Mouse (Mus musculus) embryonic facial prominence, embryonic 13.5 days (tissue): ENCODE measurements at regions not wholly inside any gene's neighbourhood (a gene's known extent, or its start where the extent isn't known, plus 50 kb on each side); places are given as distances from the start of the nearest gene placed in this dataset.

Experiments
- ATAC-seq: fragments of 200-750 bp; cut with Nextera tagmentation; 2 replicates; pipeline ENCODE4 v1.8.0; 2017; ENCODE audit warnings: low read depth; ENCODE audit not compliant: insufficient number of reproducible peaks, insufficient read depth, low FRiP score, low TSS enrichment
- H3K27ac ChIP-seq: fragments of 300-500 bp; sonication (generic); 2 replicates; pipeline ENCODE4 v1.5.1; 2015; ENCODE audit warnings: moderate library complexity, mild to moderate bottlenecking, inconsistent platforms
- H3K27me3 ChIP-seq: fragments of 300-500 bp; sonication (generic); 2 replicates; pipeline ENCODE4 v1.6.1; 2015; ENCODE audit warnings: mild to moderate bottlenecking, inconsistent platforms
- H3K36me3 ChIP-seq: fragments of 300-500 bp; sonication (generic); 2 replicates; pipeline ENCODE4 v1.6.1; 2015; ENCODE audit warnings: mild to moderate bottlenecking, inconsistent platforms
- H3K4me1 ChIP-seq: fragments of 300-500 bp; sonication (generic); 2 replicates; pipeline ENCODE4 v1.6.1; 2015; ENCODE audit warnings: inconsistent platforms
- H3K4me2 ChIP-seq: fragments of 300-500 bp; sonication (generic); 2 replicates; pipeline ENCODE4 v1.6.1; 2015; ENCODE audit warnings: moderate library complexity, mild to moderate bottlenecking, inconsistent platforms
- H3K4me3 ChIP-seq: fragments of 300-500 bp; sonication (generic); 2 replicates; pipeline ENCODE4 v1.5.1; 2015; ENCODE audit warnings: mild to moderate bottlenecking, inconsistent platforms
- H3K9ac ChIP-seq: fragments of 300-500 bp; sonication (generic); 2 replicates; pipeline ENCODE4 v1.6.1; 2015; ENCODE audit warnings: mild to moderate bottlenecking, inconsistent platforms
- H3K9me3 ChIP-seq: fragments of 300-500 bp; sonication (generic); 2 replicates; pipeline ENCODE4 v1.6.1; 2016; ENCODE audit warnings: inconsistent platforms
- whole genome bisulfite sequencing: fragments of 180-500 bp; shearing (Covaris S2); methylation state at CpG from one replicate; pipeline ENCODE4 v1.1.7; 2015; ENCODE audit warnings: mixed read lengths; 5-methylcytosine and 5-hydroxymethylcytosine counted together

DNA sequence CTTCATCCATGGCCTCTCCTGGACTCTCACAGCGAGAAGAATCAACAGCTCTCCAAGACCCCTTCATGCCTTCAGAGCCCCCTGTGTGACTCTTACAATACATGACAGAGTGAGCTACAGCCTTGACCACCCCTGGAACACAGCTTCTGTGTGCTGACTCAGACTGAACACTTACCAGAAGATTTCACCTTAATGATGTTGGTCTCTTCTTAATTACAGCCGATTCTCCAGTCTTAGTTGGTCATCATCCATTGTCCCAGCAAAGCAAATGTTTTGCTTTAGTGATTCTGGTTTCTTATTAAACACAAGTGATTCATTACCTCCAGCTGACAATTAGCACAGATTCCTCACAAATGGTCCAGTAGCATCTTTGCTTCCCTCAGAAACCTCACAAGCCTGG is 134.0 kb upstream of the Inhba start:
- ATAC-seq: no peak
- Histone ChIP-seq H3K4me3 (no peak overlapping the region), H3K4me1 (no peaks in the 10 kb centered on the region), H3K27ac (no peak overlapping the region), H3K9ac (no peak overlapping the region), H3K9me3 (no peaks in the 10 kb centered on the region), H3K36me3 (no peaks in the 10 kb centered on the region), H3K27me3 (no peaks in the 10 kb centered on the region), H3K4me2 (no peak overlapping the region)
- WGBS: 92% methylated on average over 2 of the region's 2 CpGs

DNA sequence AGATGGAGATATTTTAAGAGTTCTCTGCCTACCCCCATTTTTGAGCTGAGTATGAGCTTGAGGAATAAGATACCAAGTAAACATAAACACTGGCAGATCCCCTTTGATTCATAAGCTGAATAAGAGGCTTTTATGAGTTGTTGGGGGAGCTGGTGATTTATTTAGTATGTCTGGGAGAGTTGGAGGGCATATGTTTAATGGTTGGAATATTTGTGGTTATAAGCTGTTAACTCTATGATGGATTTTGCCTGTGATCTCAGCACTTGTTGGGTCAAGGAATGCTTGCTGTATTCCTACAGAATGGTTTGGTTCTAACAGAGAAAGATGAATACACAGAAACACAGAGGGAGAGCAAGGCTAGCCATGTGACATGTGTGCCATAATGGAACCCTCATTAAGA is 132.1 kb upstream of the Inhba start:
- Histone ChIP-seq H3K36me3 (no peaks in the 10 kb centered on the region), H3K4me1 (no peaks in the 10 kb centered on the region), H3K27me3 (no peaks in the 10 kb centered on the region), H3K27ac (no peak overlapping the region), H3K4me2 (no peak overlapping the region), H3K9me3 (no peaks in the 10 kb centered on the region), H3K9ac (no peak overlapping the region), H3K4me3 (no peak overlapping the region)
- ATAC-seq: no peak

DNA sequence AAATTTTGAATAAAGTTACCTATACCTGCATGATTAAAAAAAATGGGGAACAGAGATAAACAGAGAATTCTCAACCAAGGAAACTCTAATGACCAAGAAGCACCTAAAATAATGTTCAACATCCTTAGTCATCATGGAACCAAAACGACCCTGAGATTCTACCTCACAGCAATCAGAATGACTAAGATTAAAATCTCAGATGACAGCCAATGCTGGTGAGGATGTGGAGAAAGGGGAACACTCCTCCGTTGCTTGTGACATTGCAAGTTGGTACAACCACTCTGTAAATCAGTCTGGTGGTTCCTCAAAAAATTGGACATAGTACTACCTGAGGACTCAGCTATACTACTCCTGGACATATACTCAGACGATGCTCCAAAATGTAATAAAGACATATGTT is 120.9 kb upstream of the Inhba start:
- Histone ChIP-seq H3K27me3 (no peaks in the 10 kb centered on the region), H3K4me1 (no peaks in the 10 kb centered on the region), H3K36me3 (no peaks in the 10 kb centered on the region), H3K4me3 (no peak overlapping the region), H3K9me3 (no peaks in the 10 kb centered on the region), H3K27ac (no peak overlapping the region), H3K4me2 (no peak overlapping the region), H3K9ac (no peak overlapping the region)
- WGBS: 82% methylated on average over 3 of the region's 3 CpGs
- ATAC-seq: no peak

DNA sequence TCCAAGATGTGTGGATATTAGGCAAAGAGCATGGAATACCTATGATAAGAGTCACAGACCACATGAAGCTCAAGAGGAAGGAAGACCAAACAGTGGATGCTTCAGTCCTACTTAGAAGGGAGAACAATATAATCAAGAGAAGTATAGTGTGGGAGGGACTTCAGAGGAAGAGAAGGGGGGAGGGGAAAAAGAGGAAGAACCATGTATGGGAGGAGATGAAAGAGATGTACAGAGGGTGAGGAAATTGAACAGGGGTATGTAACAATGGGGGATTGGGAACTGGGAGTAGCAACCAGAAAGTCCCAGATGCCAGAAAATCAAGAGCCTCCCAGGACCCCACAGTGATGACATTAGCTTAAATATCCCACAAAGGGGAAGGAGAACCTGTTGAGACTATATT is 120.2 kb upstream of the Inhba start:
- Histone ChIP-seq H3K36me3 (no peaks in the 10 kb centered on the region), H3K4me2 (no peak overlapping the region), H3K4me3 (no peak overlapping the region), H3K27ac (no peak overlapping the region), H3K27me3 (no peaks in the 10 kb centered on the region), H3K9ac (no peak overlapping the region), H3K4me1 (no peaks in the 10 kb centered on the region), H3K9me3 (no peaks in the 10 kb centered on the region)
- ATAC-seq: no peak

DNA sequence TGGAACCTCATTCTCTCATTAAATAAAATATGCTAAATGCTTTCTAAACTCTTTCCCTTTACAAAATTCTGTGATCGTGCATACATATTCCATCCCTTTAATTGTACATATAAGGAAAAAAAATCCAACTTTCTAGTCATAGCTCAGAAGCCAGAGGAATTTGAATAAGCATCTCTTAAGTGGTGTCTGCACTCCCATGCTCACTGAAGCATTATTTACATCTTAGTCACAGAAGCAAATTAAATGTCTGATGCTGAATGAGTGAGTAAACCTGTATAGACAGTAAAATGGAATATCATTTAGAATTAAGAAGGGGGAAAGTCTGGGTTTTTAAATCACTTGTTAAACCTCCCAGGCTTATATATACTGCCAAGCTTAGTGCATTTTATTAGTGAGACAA is 113.5 kb upstream of the Inhba start:
- Histone ChIP-seq H3K4me2 (no peak overlapping the region), H3K36me3 (no peaks in the 10 kb centered on the region), H3K9me3 (no peaks in the 10 kb centered on the region), H3K27ac (no peak overlapping the region), H3K4me1 (no peaks in the 10 kb centered on the region), H3K4me3 (no peak overlapping the region), H3K9ac (no peak overlapping the region), H3K27me3 (no peaks in the 10 kb centered on the region)
- WGBS: 87% methylated on average over 1 of the region's 1 CpGs
- no peak for ATAC-seq

DNA sequence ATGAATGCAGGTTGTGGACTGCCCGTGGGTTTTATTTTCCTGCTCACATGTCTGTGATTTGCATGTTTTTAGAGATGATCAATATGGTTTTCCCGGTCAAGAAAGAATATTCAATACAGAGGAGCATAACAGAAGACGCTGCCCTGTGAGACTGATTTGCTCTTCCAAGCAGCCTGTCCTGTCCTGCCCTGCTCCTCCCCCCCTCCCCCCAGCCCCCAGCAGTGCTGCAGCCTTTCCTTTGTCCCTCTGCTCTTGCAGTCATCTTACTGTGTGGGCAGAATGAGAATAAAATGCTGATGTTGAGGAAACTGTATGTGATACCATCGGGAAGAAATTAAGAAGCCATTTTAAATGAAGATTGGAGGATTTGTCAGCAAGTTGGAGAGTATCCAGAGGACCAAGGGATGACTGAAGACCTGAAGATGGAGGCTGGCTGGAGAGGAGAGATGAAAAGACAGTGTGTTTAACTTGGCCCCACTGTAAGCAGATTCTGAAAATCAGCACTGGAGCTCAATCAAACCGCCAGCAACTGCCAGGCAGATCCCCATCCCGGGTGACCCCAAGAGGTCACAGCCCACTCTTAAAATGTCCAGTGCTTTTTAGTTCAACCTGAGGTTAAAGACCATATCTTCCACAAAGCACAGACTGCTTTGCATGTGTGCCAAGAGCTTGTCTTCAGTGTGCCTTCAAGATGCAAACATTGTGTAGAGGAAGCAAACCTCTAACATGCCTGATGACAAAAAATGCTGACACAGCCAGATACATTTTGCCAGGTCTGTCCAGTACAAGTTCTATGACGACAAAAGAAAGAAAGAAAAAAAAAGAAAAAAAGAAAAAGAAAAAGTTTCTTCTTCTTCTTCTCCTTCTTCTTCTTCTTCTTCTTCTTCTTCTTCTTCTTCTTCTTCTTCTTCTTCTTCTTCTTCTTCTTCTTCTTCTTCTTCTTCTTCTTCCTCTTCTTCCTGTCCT is 109.7 kb upstream of the Inhba start:
- no peak overlapping the region for H3K4me3 ChIP-seq
- H3K27ac ChIP-seq: no peak overlapping the region
- no peak for ATAC-seq
- no peak overlapping the region for H3K9ac ChIP-seq
- H3K36me3 ChIP-seq: no peaks in the 10 kb centered on the region
- 37% methylated on average over 7 of the region's 7 CpGs for WGBS
- H3K9me3 ChIP-seq: no peaks in the 10 kb centered on the region
- H3K4me1 ChIP-seq: no peaks in the 10 kb centered on the region
- H3K27me3 ChIP-seq: no peaks in the 10 kb centered on the region
- H3K4me2 ChIP-seq: no peak overlapping the region

DNA sequence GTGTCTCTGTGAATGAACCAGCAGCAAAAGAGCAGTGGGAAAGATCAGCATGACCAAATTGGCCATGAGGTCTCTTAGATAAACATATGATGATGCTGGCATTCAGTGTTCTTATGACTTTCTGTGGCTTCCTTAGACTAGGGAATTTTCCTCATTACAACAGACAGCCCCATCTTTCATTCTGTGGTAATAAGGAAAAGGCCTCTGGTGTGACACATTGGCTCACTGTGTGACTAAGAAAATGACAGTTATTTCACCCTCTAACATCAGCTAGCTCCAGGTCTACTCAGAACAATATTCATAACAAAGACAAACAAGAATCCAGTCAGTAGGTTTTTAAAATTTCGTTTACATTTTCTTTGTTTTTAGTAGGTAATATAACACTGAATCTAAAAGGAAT is 103.8 kb upstream of the Inhba start:
- Histone ChIP-seq H3K4me1 (no peaks in the 10 kb centered on the region), H3K27me3 (no peaks in the 10 kb centered on the region), H3K9me3 (no peaks in the 10 kb centered on the region), H3K27ac (no peak overlapping the region), H3K4me2 (no peak overlapping the region), H3K9ac (no peak overlapping the region), H3K36me3 (no peaks in the 10 kb centered on the region), H3K4me3 (no peak overlapping the region)
- ATAC-seq: no peak
- WGBS: 66% methylated on average over 1 of the region's 1 CpGs

DNA sequence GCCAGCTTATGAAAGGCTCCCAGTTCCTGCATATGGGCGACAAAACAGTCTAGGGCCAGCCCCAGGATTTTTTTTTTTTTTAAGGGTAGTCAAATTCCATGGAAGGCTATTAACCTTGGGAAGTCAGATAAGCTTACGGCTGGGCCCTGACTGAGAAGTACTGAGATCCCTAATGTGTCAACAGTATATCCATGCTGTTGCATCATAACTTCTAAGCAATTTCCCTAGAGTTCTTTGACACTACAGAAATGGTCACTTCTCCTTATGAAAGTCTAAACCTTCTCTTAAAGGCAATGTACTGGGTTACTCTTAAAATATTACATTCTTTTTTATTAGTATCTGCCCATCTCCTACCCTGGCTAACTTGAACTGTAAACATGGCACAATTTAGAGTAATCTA is 101.1 kb upstream of the Inhba start:
- 69% methylated on average over 2 of the region's 2 CpGs for WGBS
- no peak for ATAC-seq
- Histone ChIP-seq H3K27ac (no peak overlapping the region), H3K4me1 (no peaks in the 10 kb centered on the region), H3K4me3 (no peak overlapping the region), H3K9me3 (no peaks in the 10 kb centered on the region), H3K9ac (no peak overlapping the region), H3K27me3 (no peaks in the 10 kb centered on the region), H3K36me3 (no peaks in the 10 kb centered on the region), H3K4me2 (no peak overlapping the region)

DNA sequence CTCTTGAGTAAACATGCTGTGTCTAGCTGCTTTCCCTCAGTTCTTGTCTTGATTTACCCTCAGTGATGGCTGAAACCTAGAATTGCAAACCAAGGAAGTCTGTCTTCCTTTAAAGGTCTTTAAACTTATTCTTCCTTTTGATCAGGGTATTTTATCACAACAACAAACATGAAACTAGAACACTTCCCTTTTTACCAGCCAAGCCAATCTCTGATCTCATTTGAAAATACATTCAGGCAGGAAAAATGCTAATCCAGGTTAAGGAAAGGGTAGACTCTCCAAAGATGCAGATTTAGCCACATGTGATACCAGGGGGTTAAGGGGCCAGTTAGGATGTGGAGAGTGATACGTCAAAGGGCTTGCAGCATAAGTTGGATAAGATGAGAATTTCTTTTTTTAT is 100.4 kb upstream of the Inhba start:
- H3K27ac ChIP-seq: no peak overlapping the region
- no peak overlapping the region for H3K9ac ChIP-seq
- H3K4me1 ChIP-seq: no peaks in the 10 kb centered on the region
- H3K9me3 ChIP-seq: no peaks in the 10 kb centered on the region
- H3K36me3 ChIP-seq: no peaks in the 10 kb centered on the region
- no peaks in the 10 kb centered on the region for H3K27me3 ChIP-seq
- ATAC-seq: no peak
- WGBS: 85% methylated on average over 1 of the region's 1 CpGs
- H3K4me2 ChIP-seq: no peak overlapping the region
- H3K4me3 ChIP-seq: no peak overlapping the region

DNA sequence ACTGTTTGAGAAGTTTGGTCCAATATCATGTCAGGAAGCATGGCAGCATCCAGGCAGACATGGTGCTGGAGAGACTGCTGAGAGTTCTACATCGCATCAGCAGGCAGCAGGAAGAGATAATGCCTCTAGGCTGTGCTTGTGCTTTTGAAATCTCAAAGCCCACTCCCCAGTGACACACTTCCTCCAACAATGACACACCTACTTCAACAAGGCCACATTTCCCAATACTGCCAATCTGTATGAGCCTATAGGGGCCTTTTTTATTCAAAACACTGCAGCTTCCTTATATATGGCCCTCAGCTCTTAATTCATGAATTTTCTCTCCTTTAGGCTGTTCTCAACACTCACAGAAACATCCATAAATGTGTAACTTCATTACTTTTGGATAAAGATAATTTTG is 97.4 kb upstream of the Inhba start:
- H3K4me3 ChIP-seq: no peak overlapping the region
- ATAC-seq: no peak
- no peak overlapping the region for H3K27ac ChIP-seq
- H3K9me3 ChIP-seq: no peaks in the 10 kb centered on the region
- H3K4me1 ChIP-seq: no peaks in the 10 kb centered on the region
- no peak overlapping the region for H3K4me2 ChIP-seq
- no peak overlapping the region for H3K9ac ChIP-seq
- H3K27me3 ChIP-seq: no peaks in the 10 kb centered on the region
- H3K36me3 ChIP-seq: no peaks in the 10 kb centered on the region
- WGBS: 59% methylated on average over 1 of the region's 1 CpGs

DNA sequence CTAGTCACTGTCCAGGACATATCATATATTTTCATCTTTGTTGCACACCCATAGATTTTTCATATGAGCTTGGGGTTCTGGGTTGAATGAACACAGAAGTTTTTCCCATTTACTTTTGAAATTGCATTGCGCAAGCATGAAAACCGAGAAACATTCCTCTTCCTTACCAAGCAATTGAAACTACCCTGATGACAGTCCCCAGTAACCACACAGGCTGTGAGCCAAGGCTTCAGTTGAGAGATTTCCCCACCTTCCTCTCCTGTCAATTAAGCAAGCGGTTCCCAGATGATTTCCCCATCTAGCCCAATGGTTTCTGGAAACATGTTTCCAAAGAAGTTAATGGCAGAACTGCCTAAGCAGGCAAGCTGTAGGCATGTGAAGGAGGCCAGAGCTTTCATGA is 81.8 kb upstream of the Inhba start:
- Histone ChIP-seq H3K4me2 (no peak overlapping the region), H3K4me3 (no peak overlapping the region), H3K9ac (no peak overlapping the region), H3K9me3 (no peaks in the 10 kb centered on the region), H3K27me3 (no peaks in the 10 kb centered on the region), H3K27ac (no peak overlapping the region), H3K36me3 (no peaks in the 10 kb centered on the region), H3K4me1 (no peaks in the 10 kb centered on the region)
- 76% methylated on average over 3 of the region's 3 CpGs for WGBS
- ATAC-seq: no peak

DNA sequence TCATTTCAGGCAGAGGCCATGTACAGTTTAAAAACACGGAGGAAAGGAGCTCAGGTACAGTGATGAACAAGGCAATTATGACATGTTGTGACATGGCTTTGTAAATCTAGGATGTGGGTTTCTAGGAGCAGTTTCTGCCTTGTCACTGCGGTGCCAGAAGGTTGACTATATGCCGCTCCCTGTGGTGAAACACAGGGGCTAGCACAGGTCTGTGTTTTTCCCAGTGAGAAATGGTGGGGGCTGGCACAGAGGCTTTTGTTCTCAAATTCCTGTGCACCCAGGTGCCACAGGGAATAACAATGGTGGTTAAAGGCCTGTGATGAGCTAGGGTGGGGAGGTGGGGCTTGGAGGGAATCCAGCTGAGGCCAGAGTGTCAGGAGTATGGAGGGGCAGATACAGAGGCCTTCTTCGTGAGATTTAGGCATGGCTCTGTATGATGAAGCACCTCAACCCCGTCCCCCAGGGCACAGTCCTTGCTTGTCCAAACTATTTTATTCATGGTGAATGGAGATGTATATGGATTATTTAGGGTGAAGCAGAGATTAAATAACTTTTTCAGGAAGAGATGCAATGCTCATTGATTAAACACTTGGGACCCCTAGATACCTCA is 80.0 kb upstream of the Inhba start:
- Histone ChIP-seq H3K27ac (no peak overlapping the region), H3K4me1 (no peaks in the 10 kb centered on the region), H3K4me2 (no peak overlapping the region), H3K27me3 (no peaks in the 10 kb centered on the region), H3K4me3 (no peak overlapping the region), H3K36me3 (no peaks in the 10 kb centered on the region), H3K9me3 (no peaks in the 10 kb centered on the region), H3K9ac (no peak overlapping the region)
- 44% methylated on average over 5 of the region's 5 CpGs for WGBS
- 0 out of 2 replicates have a peak, but pooled peaks have one; percentile 59 for ATAC-seq
